Mouse (Mus musculus): ENCODE measurements around the gene Cacna2d2.

- TF ChIP-seq CTCF (IDR thresholded peaks at IDR 0.05; ENCODE audit: control insufficient read depth, insufficient read depth, insufficient read length) (no peak), MAX (IDR thresholded peaks at IDR 0.05) (no peak), USF1 (IDR thresholded peaks at IDR 0.05; ENCODE audit: low read depth) (no peak), MYOG (IDR thresholded peaks at IDR 0.05; ENCODE audit: control insufficient read depth, extremely low read depth, insufficient read length) (no peak), MYOD1 (IDR thresholded peaks at IDR 0.05; ENCODE audit: control insufficient read depth, insufficient read length, low read depth) (no peak), CEBPB (IDR thresholded peaks at IDR 0.05; ENCODE audit: low read depth) (no peak)
Observed at GRCm38 (mm10) chr9:107577871-107578270, 178.5 kb downstream of the Cacna2d2 start.
